Comparison of ENCODE assay signal across 21 mouse cellular contexts in genomic region chr2:69061910-69062689, GRCm38 (mm10).
"Had no signal": no experiment of that assay in that cellular context is flagged by ENCODE, and none has a peak within 500 bp of the region (broad histone marks: within the 10 kb centered on the region; RNA-seq: fewer than 3 reads in every experiment).

No protein-coding gene starts in this region.

- ATAC-seq: liver, postnatal 0 days; lung, postnatal 0 days; midbrain, embryonic 15.5 days had no signal

- H3K4me1 ChIP-seq: limb, embryonic 10.5 days; limb, embryonic 13.5 days; midbrain, embryonic 12.5 days; midbrain, embryonic 15.5 days; neural tube, embryonic 12.5 days; neural tube, embryonic 15.5 days; stomach, embryonic 15.5 days had no signal

- H3K36me3 ChIP-seq: limb, embryonic 10.5 days; midbrain, embryonic 12.5 days; midbrain, embryonic 15.5 days; neural tube, embryonic 12.5 days; neural tube, embryonic 15.5 days; stomach, embryonic 15.5 days had no signal

- H3K9me3 ChIP-seq: limb, embryonic 10.5 days; midbrain, embryonic 12.5 days; midbrain, embryonic 15.5 days; neural tube, embryonic 12.5 days; neural tube, embryonic 15.5 days; stomach, embryonic 15.5 days had no signal

- H3K27ac ChIP-seq: kidney, postnatal 0 days; limb, embryonic 10.5 days; limb, embryonic 13.5 days; liver, embryonic 14.5 days; macrophage; midbrain, embryonic 12.5 days; midbrain, embryonic 15.5 days; neural tube, embryonic 12.5 days; neural tube, embryonic 15.5 days; stomach, embryonic 15.5 days had no signal

- H3K4me2 ChIP-seq: limb, embryonic 13.5 days; lung, embryonic 14.5 days; midbrain, embryonic 12.5 days; midbrain, embryonic 15.5 days; neural tube, embryonic 12.5 days; neural tube, embryonic 15.5 days; stomach, embryonic 15.5 days had no signal

- DNase-seq: kidney, adult 18-20 months; liver; liver, postnatal 0 days; right cerebral cortex, adult 18-20 months; right cerebral cortex, postnatal 14 days; right cerebral cortex, postnatal 4 days; spleen, adult 18-20 months; thymus, adult 18-20 months; thymus, postnatal 36 days had no signal

- H3K9ac ChIP-seq: limb, embryonic 13.5 days; liver, embryonic 14.5 days; liver, postnatal 0 days; lung, embryonic 14.5 days; midbrain, embryonic 12.5 days; midbrain, embryonic 15.5 days; neural tube, embryonic 12.5 days; neural tube, embryonic 15.5 days; stomach, embryonic 15.5 days had no signal

- H3K4me3 ChIP-seq: limb, embryonic 10.5 days; limb, embryonic 13.5 days; midbrain, embryonic 12.5 days; midbrain, embryonic 15.5 days; neural tube, embryonic 12.5 days; neural tube, embryonic 15.5 days; stomach, embryonic 15.5 days had no signal

- H3K27me3 ChIP-seq: limb, embryonic 13.5 days; midbrain, embryonic 12.5 days; midbrain, embryonic 15.5 days; neural tube, embryonic 12.5 days; neural tube, embryonic 15.5 days; stomach, embryonic 15.5 days had no signal
